Mouse (Mus musculus) myocyte (in vitro differentiated cells): ENCODE measurements around the gene Spint4. TPM values are rescaled to one million over a fixed set of nuclear protein-coding genes. Genes with fewer than 3 reads are reported as not detected.

Source experiments
- H3K27me3 ChIP-seq: one replicate; pipeline ENCODE4 v1.6.1; 2011; ENCODE audit not compliant: control insufficient read depth, insufficient read depth, insufficient read length
- H3K36me3 ChIP-seq: one replicate; pipeline ENCODE4 v1.6.1; 2011; ENCODE audit not compliant: control insufficient read depth, insufficient read depth
- H3K4me2 ChIP-seq: one replicate; pipeline ENCODE4 v1.6.1; 2011; ENCODE audit warnings: low read depth, control low read depth
- H3K4me3 ChIP-seq: one replicate; pipeline ENCODE4 v1.5.1; 2011; ENCODE audit warnings: mild to moderate bottlenecking, control low read depth, moderate library complexity
- H3K79me2 ChIP-seq: one replicate; pipeline ENCODE4 v1.6.1; 2011; ENCODE audit not compliant: control insufficient read depth, insufficient read depth
- H3ac ChIP-seq: one replicate; pipeline ENCODE4 v1.6.1; 2011; ENCODE audit not compliant: control insufficient read depth, insufficient read length
- CEBPB ChIP-seq: IDR thresholded peaks from 2 replicates; pipeline ENCODE4 v1.6.1; 2011; ENCODE audit warnings: mild to moderate bottlenecking, moderate library complexity; ENCODE audit not compliant: poor library complexity, insufficient read depth, severe bottlenecking
- E2F4 ChIP-seq: IDR thresholded peaks from one replicate; pipeline ENCODE4 v1.6.1; 2011; ENCODE audit warnings: mild to moderate bottlenecking, control low read depth, moderate library complexity; ENCODE audit not compliant: insufficient read depth
- MAX ChIP-seq: IDR thresholded peaks from one replicate; pipeline ENCODE4 v1.6.1; 2011; ENCODE audit warnings: low read depth, mild to moderate bottlenecking, control low read depth
- MYOD1 ChIP-seq, 3 experiments: IDR thresholded peaks; one replicate each; pipeline ENCODE4 v1.6.1; 2011; ENCODE audit warnings: control low read depth in 2 of 3, low read depth in 2 of 3, mild to moderate bottlenecking in 2 of 3, moderate library complexity in 1 of 3; ENCODE audit not compliant: insufficient read length in 2 of 3, control insufficient read depth in 1 of 3
- MYOG ChIP-seq, 3 experiments: IDR thresholded peaks; one replicate each; pipeline ENCODE4 v1.6.1; 2011; ENCODE audit warnings: control low read depth in 2 of 3, low read depth in 2 of 3, mild to moderate bottlenecking in 2 of 3; ENCODE audit not compliant: insufficient read length in 2 of 3, control insufficient read depth in 1 of 3, insufficient read depth in 1 of 3
- POLR2A ChIP-seq: IDR thresholded peaks from one replicate; pipeline ENCODE4 v1.6.1; 2011; ENCODE audit warnings: low read depth, mild to moderate bottlenecking, control low read depth, moderate library complexity; ENCODE audit not compliant: insufficient read length
- POLR2AphosphoS2 ChIP-seq: IDR thresholded peaks from one replicate; pipeline ENCODE4 v1.6.1; 2011; ENCODE audit warnings: low read depth, control low read depth; ENCODE audit not compliant: insufficient read length
- REST ChIP-seq: IDR thresholded peaks from one replicate; pipeline ENCODE4 v1.6.1; 2011; ENCODE audit warnings: mild to moderate bottlenecking, control low read depth, moderate library complexity; ENCODE audit not compliant: insufficient read depth, insufficient read length
- SRF ChIP-seq: IDR thresholded peaks from one replicate; pipeline ENCODE4 v1.6.1; 2011; ENCODE audit warnings: low read depth; ENCODE audit not compliant: control insufficient read depth, insufficient read length
- TCF12 ChIP-seq: IDR thresholded peaks from one replicate; pipeline ENCODE4 v1.6.1; 2011; ENCODE audit warnings: mild to moderate bottlenecking, control low read depth; ENCODE audit not compliant: poor library complexity, insufficient read depth, severe bottlenecking
- TCF3 ChIP-seq: IDR thresholded peaks from one replicate; pipeline ENCODE4 v1.6.1; 2011; ENCODE audit warnings: low read depth, control low read depth; ENCODE audit not compliant: insufficient read length
- USF1 ChIP-seq: IDR thresholded peaks from one replicate; pipeline ENCODE4 v1.6.1; 2011; ENCODE audit warnings: low read depth, mild to moderate bottlenecking, control low read depth, moderate library complexity
- polyA plus RNA-seq: library from polyadenylated mRNA; unstranded; fragments of >200 nt; fragmentation: generic; extraction: Trizol; gene quantifications from one replicate; pipeline ENCODE4 v1.2.1, GENCODE M21; 2012; ENCODE audit warnings: missing spikeins

The Spint4 gene
- not detected for polyA plus RNA-seq

- no peaks in the 10 kb centered on the region for H3K36me3 ChIP-seq
- no peak for TF ChIP-seq USF1
- no peak for TF ChIP-seq E2F4
- TF ChIP-seq REST: no peak
- TF ChIP-seq CEBPB: no peak
- no peak for TF ChIP-seq TCF3
- TF ChIP-seq SRF: no peak
- no peak for TF ChIP-seq MYOD1 (IDR thresholded peaks at IDR 0.05; ENCODE audit: control insufficient read depth in 1 of 3, insufficient read length in 2 of 3, low read depth in 2 of 3)
- no peak for TF ChIP-seq TCF12
- TF ChIP-seq MAX: no peak
- no peak for TF ChIP-seq POLR2AphosphoS2
- TF ChIP-seq POLR2A: no peak
- TF ChIP-seq MYOG (IDR thresholded peaks at IDR 0.05; ENCODE audit: control insufficient read depth in 1 of 3, insufficient read depth in 1 of 3, insufficient read length in 2 of 3, low read depth in 2 of 3): no peak
- no peak within 1 kb of the TSS for H3K4me3 ChIP-seq
- no peak within 1 kb of the TSS for H3K4me2 ChIP-seq
- H3ac ChIP-seq: no peak within 1 kb of the TSS
- peaks cover 24% of the 10 kb centered on the region for H3K27me3 ChIP-seq
- no peaks in the 10 kb centered on the region for H3K79me2 ChIP-seq
Measured at GRCm38 (mm10) chr2:164698201-164698600, at the start of gene Spint4. Spint4 (plus strand) TSS chr2:164698501.

GRCm38 (mm10) chr2:164655858-164656257 lies 42.4 kb upstream of the Spint4 start, which contains the start of gene Wfdc10:
Wfdc10 (plus strand) TSS chr2:164656046.
- TF ChIP-seq MAX (no peak), USF1 (no peak), POLR2AphosphoS2 (no peak), TCF12 (no peak), POLR2A (no peak), MYOG (IDR thresholded peaks at IDR 0.05; ENCODE audit: control insufficient read depth in 1 of 3, insufficient read depth in 1 of 3, insufficient read length in 2 of 3, low read depth in 2 of 3) (no peak), E2F4 (no peak), REST (no peak), TCF3 (no peak), MYOD1 (IDR thresholded peaks at IDR 0.05; ENCODE audit: control insufficient read depth in 1 of 3, insufficient read length in 2 of 3, low read depth in 2 of 3) (no peak), CEBPB (no peak), SRF (no peak)
- no peak within 1 kb of the TSS for H3K4me2 ChIP-seq
- H3K79me2 ChIP-seq: no peaks in the 10 kb centered on the region
- H3ac ChIP-seq: no peak within 1 kb of the TSS
- no peak within 1 kb of the TSS for H3K4me3 ChIP-seq
- peaks cover 31% of the 10 kb centered on the region for H3K27me3 ChIP-seq
- H3K36me3 ChIP-seq: no peaks in the 10 kb centered on the region

GRCm38 (mm10) chr2:164656483-164656882 lies 41.8 kb upstream of the Spint4 start, which contains the start of gene Wfdc9:
Wfdc9 (minus strand) TSS chr2:164656583.
- Histone ChIP-seq H3ac (no peak within 1 kb of the TSS), H3K4me2 (no peak within 1 kb of the TSS), H3K36me3 (no peaks in the 10 kb centered on the region), H3K79me2 (no peaks in the 10 kb centered on the region), H3K27me3 (peaks cover 25% of the 10 kb centered on the region), H3K4me3 (no peak within 1 kb of the TSS)
- TF ChIP-seq MYOG (IDR thresholded peaks at IDR 0.05; ENCODE audit: control insufficient read depth in 1 of 3, insufficient read depth in 1 of 3, insufficient read length in 2 of 3, low read depth in 2 of 3) (no peak), POLR2AphosphoS2 (no peak)

GRCm38 (mm10) chr2:164664851-164665250 lies 33.5 kb upstream of the Spint4 start:
- Histone ChIP-seq H3K79me2 (no peaks in the 10 kb centered on the region), H3K4me3 (no peak overlapping the region), H3K36me3 (no peaks in the 10 kb centered on the region), H3K4me2 (no peak overlapping the region), H3K27me3 (peaks cover 5% of the 10 kb centered on the region), H3ac (no peak overlapping the region)
- TF ChIP-seq MYOG (IDR thresholded peaks at IDR 0.05; ENCODE audit: control insufficient read depth in 1 of 3, insufficient read depth in 1 of 3, insufficient read length in 2 of 3, low read depth in 2 of 3) (no peak), MYOD1 (IDR thresholded peaks at IDR 0.05; ENCODE audit: control insufficient read depth in 1 of 3, insufficient read length in 2 of 3, low read depth in 2 of 3) (no peak), TCF12 (no peak), SRF (no peak), POLR2A (no peak), TCF3 (no peak), MAX (no peak), CEBPB (no peak), POLR2AphosphoS2 (no peak), USF1 (no peak)

- H3K27me3 ChIP-seq: peaks cover 2% of the 10 kb centered on the region
- no peak overlapping the region for H3K4me3 ChIP-seq
- no peaks in the 10 kb centered on the region for H3K36me3 ChIP-seq
- no peak for TF ChIP-seq TCF12
- TF ChIP-seq REST: no peak
- no peak for TF ChIP-seq POLR2A
- no peak for TF ChIP-seq MAX
- no peak for TF ChIP-seq POLR2AphosphoS2
- no peak for TF ChIP-seq E2F4
- no peak for TF ChIP-seq USF1
- no peak for TF ChIP-seq CEBPB
- TF ChIP-seq MYOD1 (IDR thresholded peaks at IDR 0.05; ENCODE audit: control insufficient read depth in 1 of 3, insufficient read length in 2 of 3, low read depth in 2 of 3): no peak
- no peaks in the 10 kb centered on the region for H3K79me2 ChIP-seq
- H3ac ChIP-seq: no peak overlapping the region
- H3K4me2 ChIP-seq: no peak overlapping the region
Measured at GRCm38 (mm10) chr2:164670261-164670660, 28.0 kb upstream of the Spint4 start.
